9 mouse cellular contexts compared by ENCODE assay signal in genomic region chr11:60338291-60338690, GRCm38 (mm10). TPM values are rescaled to one million over a fixed set of nuclear protein-coding genes. Genes with fewer than 3 reads are reported as not detected.
DNase-seq lines count a peak whose midpoint lies in the region; ATAC-seq and TF ChIP-seq lines count a peak whose summit lies in the region.
"Had no signal": no experiment of that assay in that cellular context is flagged by ENCODE, and none has a peak within 500 bp of the region (broad histone marks: within the 10 kb centered on the region; RNA-seq: fewer than 3 reads in every experiment).

No protein-coding gene starts in this region.

- H3K9me3 ChIP-seq in kidney, postnatal 0 days (replicated peaks; ENCODE audit: low read length), result no peaks in the 10 kb centered on the region
- no peaks in the 10 kb centered on the region for H3K9me3 ChIP-seq in E14TG2a.4 (ENCODE audit: low read length)
- H3K9me3 ChIP-seq: lung, embryonic 15.5 days had no signal

- TF ChIP-seq CTCF in kidney, postnatal 0 days (IDR thresholded peaks at IDR 0.05; ENCODE audit: low read depth), result peak; percentile 70
- peak; percentile 74 for TF ChIP-seq CTCF in E14TG2a.4 (conservative IDR thresholded peaks at IDR 0.05; ENCODE audit: low read length)

- DNase-seq in kidney, postnatal 0 days (ENCODE audit: low spot score), result no peak
- no peak for DNase-seq in kidney, adult 11 months
- DNase-seq in adrenal gland, postnatal 10 days, result peak; percentile 71
- peak; percentile 33 for DNase-seq in forelimb bud, embryonic 11.5 days (ENCODE audit: low read depth, low spot score)
- peak; percentile 72 for DNase-seq in thymus, postnatal 36 days
- no peak for DNase-seq in layer of hippocampus, adult 9-11 months

- WGBS in kidney, postnatal 0 days, result 75% methylated on average over 4 of the region's 4 CpGs

- H3K27me3 ChIP-seq in kidney, postnatal 0 days (ENCODE audit: insufficient read depth, low read length), result no peaks in the 10 kb centered on the region
- no peaks in the 10 kb centered on the region for H3K27me3 ChIP-seq in E14TG2a.4 (ENCODE audit: insufficient read depth, low read length)
- H3K27me3 ChIP-seq: lung, embryonic 15.5 days had no signal

- ATAC-seq in kidney, postnatal 0 days (replicated peaks; ENCODE audit: low FRiP score, low read depth), result no peak
- peak; percentile 47; the same call in 1 of the 2 replicates for ATAC-seq in megakaryocyte-erythroid progenitor cell, adult 5-6 weeks (replicated peaks; ENCODE audit: low FRiP score, low TSS enrichment, poor library complexity, severe bottlenecking)

- no peak overlapping the region for H3K27ac ChIP-seq in kidney, postnatal 0 days
- H3K27ac ChIP-seq: lung, embryonic 15.5 days had no signal

- peaks cover 5% of the 10 kb centered on the region; the same call in 1 of the 2 replicates for H3K4me1 ChIP-seq in kidney, postnatal 0 days (replicated peaks; ENCODE audit: insufficient read depth, low read length)
- peaks cover 67% of the 10 kb centered on the region for H3K4me1 ChIP-seq in E14TG2a.4 (replicated peaks; ENCODE audit: low read depth, low read length)

- no peak overlapping the region for H3K4me3 ChIP-seq in kidney, postnatal 0 days (replicated peaks; ENCODE audit: low read depth, low read length)
- H3K4me3 ChIP-seq in E14TG2a.4 (replicated peaks; ENCODE audit: low read length), result no peak overlapping the region
- H3K4me3 ChIP-seq: lung, embryonic 15.5 days had no signal

- H3K4me2 ChIP-seq in kidney, postnatal 0 days (ENCODE audit: low read length), result no peak overlapping the region
- H3K4me2 ChIP-seq: lung, embryonic 15.5 days had no signal

- no peak overlapping the region for H3K9ac ChIP-seq in kidney, postnatal 0 days (ENCODE audit: low read depth, low read length)
- H3K9ac ChIP-seq: lung, embryonic 15.5 days had no signal

- no peaks in the 10 kb centered on the region for H3K36me3 ChIP-seq in kidney, postnatal 0 days (ENCODE audit: insufficient read depth, low read length)
- H3K36me3 ChIP-seq in E14TG2a.4 (ENCODE audit: insufficient read depth, low read length), result no peaks in the 10 kb centered on the region
- H3K36me3 ChIP-seq: lung, embryonic 15.5 days had no signal

RNA-seq across cellular contexts. Expression of gene Tom1l2, which starts 14.4 kb away (rescaled TPM):
- 27.9 and 29.9 TPM in 2 replicates for polyA plus RNA-seq in kidney, postnatal 0 days (2015; fragmentation: Nextera tagmentation; extraction: Ambion mirVana)
- total RNA-seq in adrenal gland, postnatal 10 days (2021), result 10 to 100 TPM; 49.9 to 61.5 TPM
- 15.9 and 19.0 TPM in 2 replicates for total RNA-seq in megakaryocyte-erythroid progenitor cell, adult 5-6 weeks (2014; fragmentation: Nextera tagmentation)
- total RNA-seq in megakaryocyte-erythroid progenitor cell, adult 5-6 weeks (2017), result 3.9 and 5.3 TPM in 2 replicates

RNA-seq across cellular contexts. Expression of gene Drc3, which starts 14.8 kb away (rescaled TPM):
- 2.1 and 2.2 TPM in 2 replicates for polyA plus RNA-seq in kidney, postnatal 0 days (2015; fragmentation: Nextera tagmentation; extraction: Ambion mirVana)
- 1 to 10 TPM; 1.1 to 1.5 TPM for total RNA-seq in adrenal gland, postnatal 10 days (2021)
- total RNA-seq in megakaryocyte-erythroid progenitor cell, adult 5-6 weeks (2014; fragmentation: Nextera tagmentation), result 0.68 TPM in 1 of 2 replicates, not detected in the other
- 0.19 and 0.66 TPM in 2 replicates for total RNA-seq in megakaryocyte-erythroid progenitor cell, adult 5-6 weeks (2017)

Comparison
In these comparisons a context has a peak if more than half of its experiments do, and no peak if none do; other contexts are left out.
1. DNase-seq: peak in adrenal gland, postnatal 10 days (single experiment), forelimb bud, embryonic 11.5 days (single experiment) and thymus, postnatal 36 days (2 of 2); none in kidney, postnatal 0 days (single experiment), kidney, adult 11 months (single experiment) and layer of hippocampus, adult 9-11 months (single experiment).